Mouse (Mus musculus) MEL (cell line): ENCODE data around the gene 0610009B22Rik. TPM values are rescaled to one million over a fixed set of nuclear protein-coding genes. Genes with fewer than 3 reads are reported as not detected.

Experiments used
- DNase-seq: peaks from one replicate; pipeline ENCODE4 v3.0.0; 2011; ENCODE audit warnings: low read depth, low spot score
- H3K27ac ChIP-seq: 2 replicates; pipeline ENCODE4 v1.5.1; 2012; ENCODE audit warnings: low read depth, mild to moderate bottlenecking, control low read depth, low read length, moderate library complexity; ENCODE audit not compliant: control insufficient read depth
- H3K27me3 ChIP-seq, 2 experiments: fragments of 150-350 bp in 1 of 2; sonication (generic) in 1 of 2; 2 replicates each; pipeline ENCODE4 v1.6.1; 2012; ENCODE audit warnings: low read length in 2 of 2, mild to moderate bottlenecking in 2 of 2, improper control_type of control experiment in 1 of 2, moderate library complexity in 1 of 2; ENCODE audit not compliant: insufficient read depth in 2 of 2, control insufficient read depth in 1 of 2
- H3K36me3 ChIP-seq, 2 experiments: 2 replicates each; pipeline ENCODE4 v1.6.1; 2012 to 2014; ENCODE audit warnings: low read length in 2 of 2, improper control_type of control experiment in 1 of 2, inconsistent platforms in 1 of 2, mild to moderate bottlenecking in 1 of 2; ENCODE audit not compliant: insufficient read depth in 2 of 2, control insufficient read depth in 1 of 2
- H3K4me1 ChIP-seq, 2 experiments: fragments of 150-350 bp in 1 of 2; sonication (generic) in 1 of 2; 2 replicates each; pipeline ENCODE4 v1.6.1; 2012; ENCODE audit warnings: low read length in 2 of 2, improper control_type of control experiment in 1 of 2, mild to moderate bottlenecking in 1 of 2; ENCODE audit not compliant: insufficient read depth in 2 of 2, control insufficient read depth in 1 of 2
- H3K4me3 ChIP-seq, 2 experiments: fragments of 150-350 bp in 1 of 2; sonication (generic) in 1 of 2; 2 replicates each; pipeline ENCODE4 v1.5.1; 2012; ENCODE audit warnings: low read depth in 2 of 2, low read length in 2 of 2, mild to moderate bottlenecking in 2 of 2, moderate library complexity in 2 of 2, control low read depth in 1 of 2, improper control_type of control experiment in 1 of 2; ENCODE audit not compliant: control insufficient read depth in 1 of 2, insufficient read depth in 1 of 2
- H3K79me2 ChIP-seq: 2 replicates; pipeline ENCODE4 v1.6.1; 2012; ENCODE audit warnings: mild to moderate bottlenecking, low read length, moderate library complexity; ENCODE audit not compliant: control insufficient read depth, poor library complexity, insufficient read depth
- H3K9ac ChIP-seq: 2 replicates; pipeline ENCODE4 v1.6.1; 2012; ENCODE audit warnings: low read depth, mild to moderate bottlenecking, control low read depth, low read length, moderate library complexity; ENCODE audit not compliant: control insufficient read depth, poor library complexity, severe bottlenecking
- H3K9me3 ChIP-seq: fragments of 150-350 bp; sonication (generic); replicated peaks from 2 replicates; pipeline ENCODE4 v1.6.1; 2012; ENCODE audit warnings: mild to moderate bottlenecking, low read length, improper control_type of control experiment, moderate library complexity; ENCODE audit not compliant: insufficient read depth
- BHLHE40 ChIP-seq: IDR thresholded peaks from 2 replicates; pipeline ENCODE4 v1.6.1; 2012; ENCODE audit warnings: low read depth, mild to moderate bottlenecking, inconsistent platforms, low read length, improper control_type of control experiment, borderline replicate concordance
- CHD1 ChIP-seq: IDR thresholded peaks from 2 replicates; pipeline ENCODE4 v1.6.1; 2012; ENCODE audit warnings: low read depth, mild to moderate bottlenecking, inconsistent platforms, low read length, improper control_type of control experiment
- CTCF ChIP-seq, 3 experiments: IDR thresholded peaks in 2 of 3; conservative IDR thresholded peaks in 1 of 3; 2 replicates each; pipeline ENCODE4 v1.5.1; 2011 to 2012; ENCODE audit warnings: low read length in 3 of 3, low read depth in 2 of 3, mild to moderate bottlenecking in 2 of 3, improper control_type of control experiment in 1 of 3, inconsistent platforms in 1 of 3, mixed read lengths in 1 of 3, moderate library complexity in 1 of 3; ENCODE audit not compliant: control insufficient read depth in 1 of 3, insufficient read depth in 1 of 3, poor library complexity in 1 of 3, severe bottlenecking in 1 of 3
- E2F4 ChIP-seq: IDR thresholded peaks from 2 replicates; pipeline ENCODE4 v1.6.1; 2011; ENCODE audit warnings: low read depth, low read length, improper control_type of control experiment, borderline replicate concordance
- ELF1 ChIP-seq: IDR thresholded peaks from 2 replicates; pipeline ENCODE4 v1.6.1; 2014; ENCODE audit warnings: low read depth, mild to moderate bottlenecking, inconsistent platforms, low read length, improper control_type of control experiment, moderate library complexity
- EP300 ChIP-seq, 2 experiments: IDR thresholded peaks; 2 replicates each; pipeline ENCODE4 v1.6.1; 2011; ENCODE audit warnings: improper control_type of control experiment in 2 of 2, low read length in 2 of 2, low read depth in 1 of 2, mild to moderate bottlenecking in 1 of 2
- ETS1 ChIP-seq: IDR thresholded peaks from 2 replicates; pipeline ENCODE4 v1.6.1; 2012; ENCODE audit warnings: low read depth, mild to moderate bottlenecking, inconsistent platforms, low read length, improper control_type of control experiment, moderate library complexity
- GATA1 ChIP-seq: IDR thresholded peaks from 2 replicates; pipeline ENCODE4 v1.6.1; 2011; ENCODE audit warnings: low read depth, low read length, improper control_type of control experiment
- HCFC1 ChIP-seq: IDR thresholded peaks from 2 replicates; pipeline ENCODE4 v1.6.1; 2012; ENCODE audit warnings: low read depth, mild to moderate bottlenecking, inconsistent platforms, low read length, improper control_type of control experiment, moderate library complexity
- MAX ChIP-seq: IDR thresholded peaks from 2 replicates; pipeline ENCODE4 v1.6.1; 2011; ENCODE audit warnings: low read length, improper control_type of control experiment
- MAZ ChIP-seq: IDR thresholded peaks from 2 replicates; pipeline ENCODE4 v1.6.1; 2012; ENCODE audit warnings: low read depth, mild to moderate bottlenecking, inconsistent platforms, low read length, improper control_type of control experiment
- MXI1 ChIP-seq: IDR thresholded peaks from 2 replicates; pipeline ENCODE4 v1.6.1; 2011; ENCODE audit warnings: mild to moderate bottlenecking, low read depth, low read length, improper control_type of control experiment
- MYC ChIP-seq: IDR thresholded peaks from 2 replicates; pipeline ENCODE4 v1.6.1; 2011; ENCODE audit warnings: low read depth, mild to moderate bottlenecking, low read length, improper control_type of control experiment, moderate library complexity
- NELFE ChIP-seq: IDR thresholded peaks from 2 replicates; pipeline ENCODE4 v1.6.1; 2011; ENCODE audit warnings: low read depth, low read length, improper control_type of control experiment
- NRF1 ChIP-seq: IDR thresholded peaks from 2 replicates; pipeline ENCODE4 v1.6.1; 2014; ENCODE audit warnings: low read depth, mild to moderate bottlenecking, inconsistent platforms, low read length, improper control_type of control experiment, moderate library complexity; ENCODE audit not compliant: poor library complexity, insufficient read depth, severe bottlenecking
- POLR2A ChIP-seq, 2 experiments: IDR thresholded peaks; 2 replicates each; pipeline ENCODE4 v1.6.1; 2011 to 2012; ENCODE audit warnings: low read length in 2 of 2, mild to moderate bottlenecking in 2 of 2, control low read depth in 1 of 2, improper control_type of control experiment in 1 of 2, low read depth in 1 of 2, moderate library complexity in 1 of 2; ENCODE audit not compliant: control insufficient read depth in 1 of 2, insufficient read depth in 1 of 2, poor library complexity in 1 of 2
- POLR2AphosphoS5 ChIP-seq: IDR thresholded peaks from 2 replicates; pipeline ENCODE4 v1.6.1; 2012; ENCODE audit warnings: low read depth, borderline replicate concordance, mild to moderate bottlenecking, inconsistent platforms, low read length, moderate library complexity, mixed read lengths
- RAD21 ChIP-seq: IDR thresholded peaks from 2 replicates; pipeline ENCODE4 v1.6.1; 2011; ENCODE audit warnings: mild to moderate bottlenecking, low read depth, low read length, improper control_type of control experiment
- RCOR1 ChIP-seq: IDR thresholded peaks from 2 replicates; pipeline ENCODE4 v1.6.1; 2012; ENCODE audit warnings: low read depth, mild to moderate bottlenecking, inconsistent platforms, low read length, improper control_type of control experiment
- SIN3A ChIP-seq: IDR thresholded peaks from 2 replicates; pipeline ENCODE4 v1.6.1; 2012; ENCODE audit warnings: low read length, improper control_type of control experiment, inconsistent platforms
- TAL1 ChIP-seq: IDR thresholded peaks from 2 replicates; pipeline ENCODE4 v1.6.1; 2012; ENCODE audit warnings: mild to moderate bottlenecking, inconsistent platforms, low read length, moderate library complexity, mixed read lengths
- TBP ChIP-seq: IDR thresholded peaks from 2 replicates; pipeline ENCODE4 v1.8.0; 2011; ENCODE audit warnings: low read depth, low read length, improper control_type of control experiment
- TCF12 ChIP-seq: IDR thresholded peaks from 2 replicates; pipeline ENCODE4 v1.6.1; 2014; ENCODE audit warnings: low read depth, mild to moderate bottlenecking, inconsistent platforms, low read length, improper control_type of control experiment, moderate library complexity
- UBTF ChIP-seq: IDR thresholded peaks from 2 replicates; pipeline ENCODE4 v1.6.1; 2012; ENCODE audit warnings: low read depth, mild to moderate bottlenecking, inconsistent platforms, low read length, improper control_type of control experiment, moderate library complexity, borderline replicate concordance; ENCODE audit not compliant: insufficient read depth
- USF1 ChIP-seq: IDR thresholded peaks from 2 replicates; pipeline ENCODE4 v1.6.1; 2014; ENCODE audit warnings: low read depth, mild to moderate bottlenecking, inconsistent platforms, low read length, improper control_type of control experiment, moderate library complexity
- USF2 ChIP-seq, 2 experiments: IDR thresholded peaks; 2 replicates each; pipeline ENCODE4 v1.6.1; 2011 to 2012; ENCODE audit warnings: improper control_type of control experiment in 2 of 2, low read length in 2 of 2, borderline replicate concordance in 1 of 2, inconsistent platforms in 1 of 2, low read depth in 1 of 2, mild to moderate bottlenecking in 1 of 2; ENCODE audit not compliant: insufficient read depth in 1 of 2
- ZKSCAN1 ChIP-seq: IDR thresholded peaks from 2 replicates; pipeline ENCODE4 v1.6.1; 2012; ENCODE audit warnings: low read depth, mild to moderate bottlenecking, inconsistent platforms, low read length, improper control_type of control experiment, moderate library complexity
- ZMIZ1 ChIP-seq: IDR thresholded peaks from 2 replicates; pipeline ENCODE4 v1.6.1; 2012; ENCODE audit warnings: low read depth, mild to moderate bottlenecking, inconsistent platforms, low read length, improper control_type of control experiment, moderate library complexity
- ZNF384 ChIP-seq: IDR thresholded peaks from 2 replicates; pipeline ENCODE4 v1.6.1; 2012; ENCODE audit warnings: low read depth, mild to moderate bottlenecking, inconsistent platforms, low read length, improper control_type of control experiment
- polyA plus RNA-seq, 2 experiments: library from polyadenylated mRNA; stranded (reverse) in 1 of 2; unstranded in 1 of 2; fragments of >175 nt in 1 of 2; fragments of >200 nt in 1 of 2; gene quantifications; 2 replicates each; pipeline versions ENCODE4 v1.2.1 to v1.2.4; 2012; ENCODE audit warnings: low replicate concordance in 2 of 2, low read depth in 1 of 2; ENCODE audit not compliant: insufficient read length in 2 of 2, insufficient read depth in 1 of 2, missing spikeins in 1 of 2
- total RNA-seq: library from RNA; depleted of rRNA; stranded (reverse); fragments of 300-350 nt; gene quantifications from 2 replicates; pipeline ENCODE4 v1.2.3, GENCODE M21; 2012

The 0610009B22Rik gene
- total and polyA plus RNA-seq, 3 experiments, result 24.4 to 37.7 TPM; not detected in 1

GRCm38 (mm10) chr11:51638497-51638896 is 50.2 kb downstream of the 0610009B22Rik start:
- Histone ChIP-seq H3K36me3 (peaks cover 0 to 24% of the 10 kb centered on the region in 2 experiments; a peak in 2 of 4 replicates), H3K27ac (peak overlapping the region; percentile 93), H3K4me1 (peaks cover 5 to 31% of the 10 kb centered on the region in 2 experiments), H3K9me3 (no peaks in the 10 kb centered on the region), H3K27me3 (no peaks in the 10 kb centered on the region), H3K4me3 (peak overlapping the region; percentile 48 to 52), H3K79me2 (peaks cover 18% of the 10 kb centered on the region), H3K9ac (peak overlapping the region; percentile 76)
- TF ChIP-seq MAX (no peak; the same call in 1 of the 2 replicates), USF2 (IDR thresholded peaks at IDR 0.05; ENCODE audit: borderline replicate concordance in 1 of 2, insufficient read depth in 1 of 2, low read depth in 1 of 2, low read length in 2 of 2) (no peak), NRF1 (no peak), CHD1 (0 out of 2 replicates have a peak, but pooled peaks have one; percentile 70), UBTF (no peak), ZNF384 (peak; percentile 58), RAD21 (no peak), MXI1 (no peak), RCOR1 (0 out of 2 replicates have a peak, but pooled peaks have one; percentile 15), NELFE (no peak), MYC (no peak), ZKSCAN1 (no peak), E2F4 (no peak)
- DNase-seq, result peak; percentile 63

DNA sequence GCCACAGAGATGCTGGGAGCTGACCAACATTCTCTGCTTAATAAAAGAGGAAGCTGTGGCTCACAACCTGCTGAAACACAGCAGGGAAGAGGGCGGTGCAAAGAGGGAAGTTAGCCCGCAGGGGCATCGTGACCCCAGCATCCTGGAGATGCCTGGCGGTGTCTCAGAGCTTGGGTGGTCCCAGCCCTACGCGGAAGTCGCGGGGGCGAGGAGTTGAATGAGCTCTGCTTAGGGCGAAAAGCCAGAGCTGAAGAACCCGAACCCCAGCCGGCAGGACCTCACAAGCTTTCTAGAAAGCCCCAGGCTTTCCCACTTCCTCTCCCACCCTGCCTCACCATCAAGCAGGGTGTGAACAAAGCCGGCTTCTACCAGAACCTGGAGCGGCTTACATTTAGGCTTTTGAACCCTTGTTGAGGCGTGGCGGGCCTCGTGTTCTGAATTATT is 50.7 kb downstream of the 0610009B22Rik start:
- peaks cover 18% of the 10 kb centered on the region for H3K79me2 ChIP-seq
- peaks cover 7 to 33% of the 10 kb centered on the region in 2 experiments for H3K4me1 ChIP-seq
- H3K27me3 ChIP-seq, result no peaks in the 10 kb centered on the region
- peak overlapping the region; percentile 76 for H3K9ac ChIP-seq
- peak; percentile 98 for DNase-seq
- 0 out of 2 replicates have a peak, but pooled peaks have one; percentile 31 for TF ChIP-seq UBTF
- TF ChIP-seq NELFE, result peak; percentile 66
- TF ChIP-seq ZMIZ1, result no peak; the same call in 1 of the 2 replicates
- TF ChIP-seq BHLHE40, result 0 out of 2 replicates have a peak, but pooled peaks have one; percentile 10
- peak; percentile 25; the same call in 1 of the 2 replicates for TF ChIP-seq HCFC1
- peak; percentile 58; the same call in 1 of the 2 replicates for TF ChIP-seq TCF12
- TF ChIP-seq TBP, result peak; percentile 92
- TF ChIP-seq USF1, result peak; percentile 60
- peak; percentile 61; the same call in 1 of the 2 replicates for TF ChIP-seq ETS1
- TF ChIP-seq MAZ, result peak; percentile 85; the same call in 1 of the 2 replicates
- peak; percentile 62 to 70 for TF ChIP-seq EP300 (IDR thresholded peaks at IDR 0.05; ENCODE audit: low read depth in 1 of 2, low read length in 2 of 2)
- no peak for TF ChIP-seq CTCF (IDR thresholded peaks at IDR 0.05 in 2 of 3, conservative IDR thresholded peaks at IDR 0.05 in 1 of 3; ENCODE audit: control insufficient read depth in 1 of 3, insufficient read depth in 1 of 3, low read depth in 2 of 3, low read length in 3 of 3, poor library complexity in 1 of 3, severe bottlenecking in 1 of 3)
- no peak for TF ChIP-seq POLR2AphosphoS5
- TF ChIP-seq ELF1, result peak; percentile 75
- no peak for TF ChIP-seq TAL1
- TF ChIP-seq POLR2A (IDR thresholded peaks at IDR 0.05; ENCODE audit: control insufficient read depth in 1 of 2, insufficient read depth in 1 of 2, low read depth in 1 of 2, low read length in 2 of 2, poor library complexity in 1 of 2), result peak; percentile 83 to 86
- peak; percentile 75; the same call in 1 of the 2 replicates for TF ChIP-seq RCOR1
- TF ChIP-seq MXI1, result peak; percentile 51; the same call in 1 of the 2 replicates
- no peak for TF ChIP-seq ZKSCAN1
- peak; percentile 85 for TF ChIP-seq SIN3A
- TF ChIP-seq GATA1, result no peak
- TF ChIP-seq MAX, result 0 out of 2 replicates have a peak, but pooled peaks have one; percentile 41
- H3K36me3 ChIP-seq, result peaks cover 0 to 25% of the 10 kb centered on the region in 2 experiments; a peak in 2 of 4 replicates
- peak overlapping the region; percentile 93 for H3K27ac ChIP-seq
- H3K9me3 ChIP-seq, result no peaks in the 10 kb centered on the region
- H3K4me3 ChIP-seq, result peak overlapping the region; percentile 48 to 52
